Mouse (Mus musculus): ENCODE measurements around the gene Pphln1.

DNA sequence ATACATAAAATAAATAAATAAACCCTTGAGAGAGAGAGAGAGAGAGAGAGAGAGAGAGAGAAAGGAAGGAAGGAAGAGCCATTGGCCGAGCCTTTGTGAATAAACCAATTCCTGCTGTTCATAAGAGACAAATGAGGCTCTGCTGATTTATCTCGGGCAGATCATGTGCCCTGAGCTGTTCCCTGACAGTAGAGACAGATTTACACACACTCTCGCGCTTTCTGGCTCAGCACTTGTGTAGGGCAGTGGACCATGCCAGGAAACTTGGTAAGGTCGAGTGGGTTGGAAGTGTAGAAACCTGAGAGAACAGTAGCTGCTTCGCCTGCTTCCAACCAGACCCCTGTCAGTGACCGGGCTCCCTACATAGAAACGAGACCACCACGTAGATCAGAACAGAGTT, 29.6 kb upstream of the Pphln1 start:
- TF ChIP-seq CTCF (IDR thresholded peaks at IDR 0.05; ENCODE audit: low read depth), result no peak
- no peak for TF ChIP-seq EP300 (IDR thresholded peaks at IDR 0.05; ENCODE audit: low read depth)
